Mouse (Mus musculus) adrenal gland, postnatal 36 days (tissue): ENCODE measurements around the gene Efnb3. TPM values are rescaled to one million over a fixed set of nuclear protein-coding genes. Genes with fewer than 3 reads are reported as not detected.

ENCODE experiments used
- DNase-seq, 2 experiments: peaks; one replicate each; pipeline ENCODE4 v3.0.0; 2021; ENCODE audit warnings: mixed read lengths in 1 of 2
- microRNA-seq: library from miRNA; unstranded; fragments of <30 nt; microRNA quantifications from one replicate; pipeline ENCODE4 v1.2.0, GENCODE M21; 2021
- total RNA-seq, 2 experiments: library from RNA; stranded (reverse); gene quantifications; 2 replicates each; pipeline ENCODE4 v1.2.3; 2021

Gene Efnb3
- total RNA-seq, 2 experiments from 2014 or later, result 0.66 to 1.1 TPM

GRCm38 (mm10) chr11:69510796-69511496 lies 49.1 kb downstream of the Efnb3 start:
- peak; percentile 34 for DNase-seq

Small RNA genes within 50 kb of the gene (microRNA-seq; reads per million reads assigned to microRNA genes)
- gene Gm27493, result not detected

Other genes starting within 250 kb of the Efnb3 start
- 1 to 10 TPM; 5.9 to 7.1 TPM for gene Cntrob, start 236.4 kb downstream of the Efnb3 start, total RNA-seq
- gene Trappc1, start 236.2 kb downstream of the Efnb3 start, total RNA-seq, result 10 to 100 TPM; 62.0 to 79.3 TPM
- gene Kcnab3, start 233.9 kb downstream of the Efnb3 start, total RNA-seq, result 1 to 10 TPM; 6.1 to 7.8 TPM
- 1 to 10 TPM; 4.7 to 6.6 TPM for gene Rnf227, start 219.7 kb downstream of the Efnb3 start, total RNA-seq
- 100 to 1,000 TPM in 1 of 2 experiments, 10 to 100 TPM in 1; 78.6 to 119 TPM for gene Chd3, start 190.8 kb downstream of the Efnb3 start, total RNA-seq
- gene Naa38, start 164.7 kb downstream of the Efnb3 start, total RNA-seq, result 100 to 1,000 TPM; 132 to 158 TPM
- 10 to 100 TPM; 49.0 to 50.9 TPM for gene Cyb5d1, start 164.6 kb downstream of the Efnb3 start, total RNA-seq
- gene Tmem88, start 162.0 kb downstream of the Efnb3 start, total RNA-seq, result 10 to 100 TPM; 13.4 to 17.8 TPM
- 10 to 100 TPM; 31.8 to 48.0 TPM for gene Kdm6b, start 146.5 kb downstream of the Efnb3 start, total RNA-seq
- gene Dnah2, start 11.1 kb downstream of the Efnb3 start, total RNA-seq, result under 1 TPM; 0.10 to 0.30 TPM
- 1 to 10 TPM; 9.2 to 9.7 TPM for gene Wrap53, start 20.1 kb upstream of the Efnb3 start, total RNA-seq
- gene Trp53, start 20.2 kb upstream of the Efnb3 start, total RNA-seq, result 10 to 100 TPM; 63.3 to 64.7 TPM
- gene Atp1b2, start 45.7 kb upstream of the Efnb3 start, total RNA-seq, result 10 to 100 TPM; 28.5 to 45.4 TPM
- not detected for gene Shbg, start 57.7 kb upstream of the Efnb3 start, total RNA-seq
- 10 to 100 TPM in 1 of 2 experiments, 1 to 10 TPM in 1; 5.7 to 11.3 TPM for gene Sat2, start 61.8 kb upstream of the Efnb3 start, total RNA-seq
- 10 to 100 TPM; 80.5 to 88.4 TPM for gene Fxr2, start 72.8 kb upstream of the Efnb3 start, total RNA-seq
- gene Sox15, start 95.1 kb upstream of the Efnb3 start, total RNA-seq, result not detected
- gene Mpdu1, start 102.4 kb upstream of the Efnb3 start, total RNA-seq, result 100 to 1,000 TPM in 1 of 2 experiments, 10 to 100 TPM in 1; 91.4 to 126 TPM
- 10 to 100 TPM; 20.1 to 28.6 TPM for gene Cd68, start 105.9 kb upstream of the Efnb3 start, total RNA-seq
- gene Eif4a1, start 112.2 kb upstream of the Efnb3 start, total RNA-seq, result 100 to 1,000 TPM; 678 to 712 TPM
- gene Senp3, start 121.9 kb upstream of the Efnb3 start, total RNA-seq, result 10 to 100 TPM; 70.6 to 80.4 TPM
- gene Tnfsf13, start 125.6 kb upstream of the Efnb3 start, total RNA-seq, result 1 to 10 TPM; 1.7 to 2.5 TPM
- gene Tnfsf12, start 135.6 kb upstream of the Efnb3 start, total RNA-seq, result 10 to 100 TPM; 21.5 to 22.9 TPM
- 1 to 10 TPM; 4.0 to 4.9 TPM for gene Tnfsfm13, start 135.9 kb upstream of the Efnb3 start, total RNA-seq
- gene Polr2a, start 198.4 kb upstream of the Efnb3 start, total RNA-seq, result 10 to 100 TPM; 86.4 to 90.3 TPM
- not detected for gene Slc35g3, start 201.8 kb upstream of the Efnb3 start, total RNA-seq
- gene Zbtb4, start 205.7 kb upstream of the Efnb3 start, total RNA-seq, result 10 to 100 TPM; 57.7 to 63.8 TPM
- 1 to 10 TPM; 1.1 to 1.8 TPM for gene Chrnb1, start 235.7 kb upstream of the Efnb3 start, total RNA-seq
- 1 to 10 TPM; 3.9 to 8.6 TPM for gene Fgf11, start 241.7 kb upstream of the Efnb3 start, total RNA-seq
- under 1 TPM; 0.17 to 0.26 TPM for gene Tmem102, start 245.4 kb upstream of the Efnb3 start, total RNA-seq